Comparison of ENCODE assay signal across 8 mouse cellular contexts in the genomic region with DNA sequence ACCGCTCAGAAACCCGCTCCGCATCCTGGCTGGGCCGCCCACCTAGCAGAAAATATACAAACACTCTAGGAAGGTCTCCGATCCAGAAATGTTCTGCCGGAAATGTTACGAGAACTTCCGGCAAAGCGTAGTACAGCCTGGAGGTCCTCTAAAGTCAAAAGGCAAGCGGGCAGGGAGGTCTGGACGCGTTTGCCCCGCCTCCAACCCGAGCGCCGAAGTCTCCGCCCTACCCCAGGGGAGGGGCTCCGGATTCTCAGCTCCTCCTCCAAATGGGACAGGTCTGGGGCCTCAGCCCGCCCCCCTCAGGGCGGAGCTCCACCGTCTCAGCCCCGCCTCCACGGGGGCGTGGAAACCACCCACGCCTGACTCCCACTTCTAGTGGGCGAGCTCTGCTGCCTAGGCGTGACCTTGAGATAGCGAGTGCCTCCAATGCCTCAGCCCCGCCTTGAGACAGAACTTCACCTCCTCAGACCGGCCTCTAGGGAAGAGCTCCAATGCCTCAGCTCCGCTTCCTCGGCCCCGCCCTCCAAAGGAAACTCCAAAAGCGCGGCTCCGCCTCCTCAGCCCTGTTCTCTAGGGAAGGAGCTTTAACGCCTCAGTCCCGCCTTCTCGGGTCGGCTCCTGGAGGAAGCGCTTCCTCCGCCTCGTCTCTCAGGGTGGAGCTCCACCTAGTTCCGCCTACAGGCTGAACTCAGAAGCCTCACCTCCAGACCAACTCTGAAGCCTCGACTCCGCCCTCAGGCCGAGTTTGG. TPM values are rescaled to one million over a fixed set of nuclear protein-coding genes. Genes with fewer than 3 reads are reported as not detected.
DNase-seq lines count a peak whose midpoint lies in the region; ATAC-seq and TF ChIP-seq lines count a peak whose summit lies in the region.

Gene Mtrf1l (minus strand): TSS at position 171 of the 752 bp plus-strand sequence.

- no peak for TF ChIP-seq CTCF in Patski (IDR thresholded peaks at IDR 0.05)

- H3K27ac ChIP-seq in hindbrain, embryonic 13.5 days = peak within 1 kb of the TSS; percentile 88

- DNase-seq in Patski (ENCODE audit: low read depth, low spot score) = peak; percentile 97
- peak; percentile 97 for DNase-seq in cerebellum, postnatal 14 days
- DNase-seq in frontal cortex, postnatal 14 days (ENCODE audit: low spot score in 2 of 2) = peak; percentile 93 to 94
- peak; percentile 75 to 87 for DNase-seq in layer of hippocampus, postnatal 25 days (ENCODE audit: extremely low spot score in 1 of 2, low spot score in 1 of 2)
- peak; percentile 99 for DNase-seq in lung, postnatal 25 days (ENCODE audit: low spot score)
- peak; percentile 98 for DNase-seq in retina, embryonic 14.5 days (ENCODE audit: low spot score)
- DNase-seq in thymus, postnatal 4 days = peak; percentile 98

- CTCF ChIA-PET in Patski (lab: Charles Lee) = interaction anchor here (1.0 to 5.6 kb wide), 6 partner anchors 10 to 37 kb away, joined by 3 to 28 read pairs (median 10); partner anchors contain the start of gene Fbxo5

- peak within 1 kb of the TSS; percentile 76 for H3K4me3 ChIP-seq in hindbrain, embryonic 13.5 days

- WGBS in hindbrain, embryonic 13.5 days = under 1% methylated on average over 47 of the region's 47 CpGs

- no peaks in the 10 kb centered on the region for H3K9me3 ChIP-seq in hindbrain, embryonic 13.5 days

- H3K4me1 ChIP-seq in hindbrain, embryonic 13.5 days (replicated peaks) = peaks cover 18% of the 10 kb centered on the region

- ATAC-seq in Patski = peak; percentile 94
- peak; percentile 97 for ATAC-seq in hindbrain, embryonic 13.5 days (ENCODE audit: low FRiP score)

- peaks cover 36% of the 10 kb centered on the region for H3K27me3 ChIP-seq in Patski
- no peaks in the 10 kb centered on the region for H3K27me3 ChIP-seq in hindbrain, embryonic 13.5 days

- peak within 1 kb of the TSS; percentile 76 for H3K4me2 ChIP-seq in hindbrain, embryonic 13.5 days

- POLR2A ChIA-PET in Patski (lab: Charles Lee) = interaction anchor here (1.4 kb wide), 1 partner anchor 18 kb away, joined by 3 read pairs; the partner anchor contains the start of gene Fbxo5

- in situ Hi-C loops in Patski (cut with MboI; ENCODE audit: low pct_unique_long_range_greater_than_20kb) = loop anchor here (25.0 kb wide), 6 partner anchors 612 to 1963 kb away; partner anchors contain the start of genes Ginm1, Ppil4 and Zbtb2

- H3K9ac ChIP-seq in hindbrain, embryonic 13.5 days = peak within 1 kb of the TSS; percentile 88

- H3K36me3 ChIP-seq in hindbrain, embryonic 13.5 days = peaks cover 13% of the 10 kb centered on the region

RNA-seq across cellular contexts. Expression of gene Mtrf1l, which starts in this region (rescaled TPM):
- 14.2 TPM for polyA plus RNA-seq in Patski (2021)
- 11.5 and 12.6 TPM in 2 replicates for polyA plus RNA-seq in hindbrain, embryonic 13.5 days (2015; fragmentation: Nextera tagmentation; extraction: Ambion mirVana)
- 10 to 100 TPM; 11.4 TPM for total RNA-seq in layer of hippocampus, postnatal 25 days (2021)

Comparison
In these comparisons a context has a peak if more than half of its experiments do, and no peak if none do; other contexts are left out.
1. Peak in every context shown above with its lines: DNase-seq, ATAC-seq, H3K4me3 ChIP-seq and H3K27ac ChIP-seq.